In the genomic region with DNA sequence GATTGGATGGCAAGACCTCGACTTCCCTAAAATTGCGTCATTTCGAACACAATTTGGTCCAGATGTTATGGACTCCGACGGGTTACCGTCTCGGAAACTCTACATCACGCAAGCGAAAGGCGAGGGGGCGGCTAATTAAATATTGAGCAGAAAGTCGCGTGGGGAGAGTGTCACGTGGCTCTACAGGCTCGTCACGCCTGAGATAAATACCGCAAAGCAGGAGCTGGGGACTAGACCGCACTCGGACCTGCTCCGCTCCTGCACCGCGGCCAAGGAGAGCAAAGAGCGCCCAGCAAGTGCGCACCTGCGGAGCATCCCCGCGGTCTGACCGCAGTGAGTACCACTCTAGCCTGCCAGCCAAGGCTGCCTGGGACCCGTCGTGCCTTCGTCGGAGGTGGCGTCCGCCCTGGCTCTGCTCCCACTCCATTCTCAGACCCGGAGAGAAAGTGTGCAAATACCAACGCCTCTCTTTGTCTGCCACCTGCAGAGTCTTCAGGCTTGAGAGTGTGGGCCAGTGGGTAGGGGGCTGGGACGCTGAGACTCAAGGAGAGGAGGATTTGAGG, we compare ENCODE assay signal across 9 mouse cellular contexts. TPM values are rescaled to one million over a fixed set of nuclear protein-coding genes. Genes with fewer than 3 reads are reported as not detected.
A peak's percentile ranks its signal among the peaks of the same experiment; 100 is the strongest.
DNase-seq lines count a peak whose midpoint lies in the region; ATAC-seq and TF ChIP-seq lines count a peak whose summit lies in the region.
"Had no signal": no experiment of that assay in that cellular context is flagged by ENCODE, and none has a peak within 500 bp of the region (broad histone marks: within the 10 kb centered on the region; RNA-seq: fewer than 3 reads in every experiment).

A gene (plus strand): TSS at position 51 of the 563 bp plus-strand sequence.

- H3K4me2 ChIP-seq in embryonic facial prominence, embryonic 15.5 days (replicated peaks), result peak within 1 kb of the TSS; percentile 57
- peak within 1 kb of the TSS; percentile 66 for H3K4me2 ChIP-seq in neural tube, embryonic 13.5 days

- intact Hi-C loops in heart, adult 2 months (cut with DNase I), result no loop called here
- intact Hi-C loops in left cerebral cortex, postnatal 10 days (cut with DNase I), result no loop called here

- H3K4me3 ChIP-seq in heart, adult 2 months, result no peak within 1 kb of the TSS
- H3K4me3 ChIP-seq in embryonic facial prominence, embryonic 15.5 days (replicated peaks), result peak within 1 kb of the TSS; percentile 41
- H3K4me3 ChIP-seq in neural tube, embryonic 13.5 days, result peak within 1 kb of the TSS; percentile 41

- H3K27me3 ChIP-seq in heart, adult 2 months (ENCODE audit: control insufficient read depth, insufficient read depth, low read length), result peaks cover 5% of the 10 kb centered on the region
- peaks cover 36% of the 10 kb centered on the region for H3K27me3 ChIP-seq in embryonic facial prominence, embryonic 15.5 days
- peaks cover 47% of the 10 kb centered on the region for H3K27me3 ChIP-seq in neural tube, embryonic 13.5 days
- H3K27me3 ChIP-seq: CH12.LX had no signal

- H3K9me3 ChIP-seq in embryonic facial prominence, embryonic 15.5 days (replicated peaks), result no peaks in the 10 kb centered on the region
- no peaks in the 10 kb centered on the region for H3K9me3 ChIP-seq in neural tube, embryonic 13.5 days

- TF ChIP-seq EP300 in heart, adult 2 months (IDR thresholded peaks at IDR 0.05; ENCODE audit: insufficient read depth, low read depth, low read length), result no peak

- 5% methylated on average over 37 of the region's 37 CpGs for WGBS in heart, adult 2 months
- WGBS in embryonic facial prominence, embryonic 15.5 days, result 1% methylated on average over 37 of the region's 37 CpGs
- 2% methylated on average over 37 of the region's 37 CpGs for WGBS in neural tube, embryonic 13.5 days

- ATAC-seq in embryonic facial prominence, embryonic 15.5 days (ENCODE audit: insufficient number of reproducible peaks, low FRiP score, low TSS enrichment, low read depth), result peak; percentile 19; the same call in 1 of the 2 replicates
- peak; percentile 87 for ATAC-seq in neural tube, embryonic 13.5 days (ENCODE audit: low read depth)

- H3K79me2 ChIP-seq in heart, adult 2 months (replicated peaks; ENCODE audit: control insufficient read depth, insufficient read depth, low read length), result no peaks in the 10 kb centered on the region

- no peak for TF ChIP-seq POLR2A in heart, adult 2 months (IDR thresholded peaks at IDR 0.05; ENCODE audit: insufficient read depth, low read depth, low read length)

- no peaks in the 10 kb centered on the region for H3K4me1 ChIP-seq in heart, adult 2 months (ENCODE audit: control insufficient read depth, insufficient read depth, low read length)
- peaks cover 20% of the 10 kb centered on the region for H3K4me1 ChIP-seq in embryonic facial prominence, embryonic 15.5 days
- peaks cover 21% of the 10 kb centered on the region for H3K4me1 ChIP-seq in neural tube, embryonic 13.5 days (replicated peaks)

- TF ChIP-seq CTCF in heart, adult 2 months (IDR thresholded peaks at IDR 0.05), result no peak

- 0 out of 2 replicates have a peak within 1 kb of the TSS, but pooled peaks have one; percentile 6 for H3K9ac ChIP-seq in heart, adult 2 months (ENCODE audit: low read depth, low read length)
- H3K9ac ChIP-seq in embryonic facial prominence, embryonic 15.5 days, result no peak within 1 kb of the TSS
- peak within 1 kb of the TSS; percentile 48 for H3K9ac ChIP-seq in neural tube, embryonic 13.5 days

- DNase-seq in heart, adult 2 months, result peak in 1 of 2 experiments; percentile 20
- no peak for DNase-seq in heart, adult 8-10 months (ENCODE audit: low spot score)
- peak; percentile 18 for DNase-seq in 3134 (ENCODE audit: extremely low read depth, insufficient read length, low spot score)
- DNase-seq in left cerebral cortex, postnatal 10 days (ENCODE audit: extremely low spot score in 1 of 2, low spot score in 2 of 2), result peak in 1 of 2 experiments; percentile 23
- no peak for DNase-seq in B cell, adult 2 months
- DNase-seq in adrenal gland, adult 18-20 months (ENCODE audit: low spot score in 2 of 2), result no peak

- no peak within 1 kb of the TSS for H3K27ac ChIP-seq in heart, adult 2 months
- no peak within 1 kb of the TSS for H3K27ac ChIP-seq in embryonic facial prominence, embryonic 15.5 days (replicated peaks)
- H3K27ac ChIP-seq in neural tube, embryonic 13.5 days (replicated peaks), result no peak within 1 kb of the TSS

- H3K36me3 ChIP-seq in heart, adult 2 months (ENCODE audit: control insufficient read depth, insufficient read depth, low read length), result no peaks in the 10 kb centered on the region
- H3K36me3 ChIP-seq in embryonic facial prominence, embryonic 15.5 days, result no peaks in the 10 kb centered on the region
- H3K36me3 ChIP-seq in neural tube, embryonic 13.5 days, result no peaks in the 10 kb centered on the region

RNA-seq across cellular contexts. Expression of the gene that starts here (rescaled TPM):
- under 1 TPM; 0.29 to 0.32 TPM for total RNA-seq in heart, adult 2 months (2021)
- 0.96 TPM in 1 of 2 replicates, not detected in the other for polyA plus RNA-seq in heart, adult 2 months (2012; rRNA removed)
- total RNA-seq in heart, adult 8-10 months (2022), result 1 to 10 TPM; 2.0 to 3.1 (median 2.5) TPM
- polyA plus RNA-seq in embryonic facial prominence, embryonic 15.5 days (2015; fragmentation: Nextera tagmentation; extraction: Ambion mirVana), result 8.4 and 11.9 TPM in 2 replicates
- total RNA-seq in left cerebral cortex, postnatal 10 days (2021), result 10 to 100 TPM; 21.1 to 36.4 TPM
- 119 and 136 TPM in 2 replicates for polyA plus RNA-seq in neural tube, embryonic 13.5 days (2015; fragmentation: Nextera tagmentation; extraction: Ambion mirVana)
- not detected for total RNA-seq in adrenal gland, adult 18-20 months (2021)
- total RNA-seq: CH12.LX had no signal

Comparison
In these comparisons a context has a peak if more than half of its experiments do, and no peak if none do; other contexts are left out.
1. RNA of the gene that starts here (total RNA-seq): 21.1 to 36.4 TPM in left cerebral cortex, postnatal 10 days; 2.0 to 3.1 TPM in heart, adult 8-10 months, 0.29 to 0.32 TPM in heart, adult 2 months and not detected in adrenal gland, adult 18-20 months; every median in the first group is over 4 times any median in the second.